Mouse (Mus musculus) left cerebral cortex, adult 2 months (tissue): ENCODE results near the gene Tmeff1. TPM values are rescaled to one million over a fixed set of nuclear protein-coding genes. Genes with fewer than 3 reads are reported as not detected.

Experiments used
- DNase-seq, 2 experiments: peaks; one replicate each; pipeline ENCODE4 v3.0.0; 2021 to 2022; ENCODE audit warnings: low spot score in 2 of 2, mixed read lengths in 1 of 2; ENCODE audit errors: extremely low spot score in 1 of 2
- H3K27ac ChIP-seq: fragments of 200-600 bp; 2 replicates; pipeline ENCODE4 v1.8.1; 2022
- H3K4me3 ChIP-seq: fragments of 200-600 bp; 2 replicates; pipeline ENCODE4 v1.8.1; 2022
- CTCF ChIP-seq: fragments of 200-600 bp; IDR thresholded peaks from 2 replicates; pipeline ENCODE4 v1.8.1; 2022; ENCODE audit warnings: antibody characterized with exemption, mild to moderate bottlenecking, moderate library complexity
- intact Hi-C: fragments of 180-260 bp; cut with DNase I; formaldehyde crosslinking; loops from one replicate; pipeline ENCODE4 v1.15.1; 2025
- total RNA-seq, 2 experiments: library from RNA; stranded (reverse); gene quantifications; 2 replicates each; pipeline ENCODE4 v1.2.3; 2021

Tmeff1 gene
- total RNA-seq, 2 experiments from 2014 or later = 113 to 119 TPM

DNA sequence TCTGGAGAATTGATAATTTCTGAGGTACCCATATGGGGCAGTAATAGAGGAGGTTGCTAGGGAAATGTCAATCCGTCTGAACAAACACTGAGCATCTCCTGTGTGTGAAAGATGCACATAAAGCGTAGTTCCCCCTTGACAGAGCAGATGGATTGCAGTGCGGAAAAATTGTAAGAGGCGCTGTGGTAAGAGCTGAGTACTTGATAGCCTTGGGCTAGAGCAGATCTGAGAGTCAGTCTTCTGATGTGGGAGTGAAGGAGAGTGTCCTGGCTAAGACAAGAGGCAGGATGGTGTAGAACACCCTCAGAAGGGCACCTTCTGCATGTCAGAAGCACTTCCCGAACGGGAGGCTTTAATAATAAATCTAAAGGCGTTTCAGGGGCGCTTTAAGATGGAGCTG, 40.8 kb upstream of the Tmeff1 start:
- H3K27ac ChIP-seq = no peak overlapping the region
- H3K4me3 ChIP-seq = no peak overlapping the region
- no peak for DNase-seq
- no peak for TF ChIP-seq CTCF
- intact Hi-C loops = loop anchor here (5.0 kb wide), 1 partner anchor 72 kb away; the partner anchor contains the start of gene Tex10

DNA sequence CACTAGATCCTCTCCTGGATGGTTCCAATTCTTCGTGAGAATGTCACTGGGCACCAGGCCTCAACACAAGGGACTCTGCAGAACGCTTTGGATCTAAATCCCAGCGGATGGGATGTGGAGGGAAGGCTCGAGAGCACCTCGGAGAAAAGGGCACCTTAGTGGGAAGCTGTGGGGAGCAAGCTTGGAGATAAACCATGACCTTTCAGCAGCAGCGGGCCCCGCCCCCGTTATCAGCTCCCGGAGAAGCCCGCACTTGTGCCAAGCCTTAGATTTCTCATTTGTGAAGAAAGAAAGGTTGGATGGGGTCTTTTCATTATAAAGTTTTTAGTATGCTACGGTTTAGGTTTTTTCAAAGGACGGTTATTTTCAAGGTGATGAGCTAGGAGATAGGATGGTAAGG, 39.0 kb upstream of the Tmeff1 start:
- H3K4me3 ChIP-seq = no peak overlapping the region
- no peak overlapping the region for H3K27ac ChIP-seq
- DNase-seq = no peak
- TF ChIP-seq CTCF = no peak
- intact Hi-C loops = no loop called here

DNA sequence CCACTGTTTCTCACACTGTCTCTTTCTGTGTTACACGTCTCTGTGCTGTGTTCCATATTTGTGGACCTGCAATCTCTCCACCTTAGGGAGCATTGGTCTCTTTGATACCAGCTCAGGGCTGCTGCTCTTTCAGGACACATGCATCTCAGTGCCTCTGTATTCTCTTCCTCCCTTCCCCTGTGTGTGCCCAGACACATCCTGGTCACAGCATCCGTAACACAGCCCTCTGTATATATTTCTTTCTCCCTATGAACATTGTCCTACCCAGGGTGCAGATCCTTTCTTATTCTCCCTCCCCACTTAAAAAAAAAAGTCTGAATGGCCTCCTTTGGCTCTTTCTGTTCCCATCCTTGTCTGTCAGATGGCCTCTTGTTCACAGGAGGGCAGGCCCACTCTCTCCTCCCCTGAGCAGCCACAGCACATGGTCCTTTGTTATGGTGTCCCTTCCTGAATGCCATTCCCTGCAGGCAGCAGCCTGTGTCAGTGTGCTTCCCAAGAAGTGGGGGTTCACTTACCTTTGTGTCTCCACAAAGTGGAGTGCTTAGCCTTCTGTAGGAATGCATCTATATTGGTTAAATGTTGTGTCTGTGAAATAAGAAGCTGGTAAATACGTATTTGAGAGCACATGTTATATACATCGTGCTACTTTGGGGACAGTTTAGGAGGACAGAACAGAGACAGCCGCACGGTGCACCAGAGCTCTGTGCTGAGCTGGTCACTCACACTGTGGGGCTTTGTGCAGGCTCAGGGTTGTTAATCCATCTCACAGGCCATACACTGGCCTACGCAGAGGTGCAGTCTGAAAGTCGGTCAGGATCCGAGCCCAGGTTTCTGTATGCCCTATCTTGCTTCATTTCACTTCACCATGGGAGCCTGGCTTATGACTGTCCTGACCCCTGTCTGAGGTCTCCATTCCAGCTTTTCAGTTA, 38.1 kb upstream of the Tmeff1 start:
- H3K27ac ChIP-seq = no peak overlapping the region
- intact Hi-C loops = no loop called here
- no peak overlapping the region for H3K4me3 ChIP-seq
- TF ChIP-seq CTCF = no peak
- DNase-seq = no peak

DNA sequence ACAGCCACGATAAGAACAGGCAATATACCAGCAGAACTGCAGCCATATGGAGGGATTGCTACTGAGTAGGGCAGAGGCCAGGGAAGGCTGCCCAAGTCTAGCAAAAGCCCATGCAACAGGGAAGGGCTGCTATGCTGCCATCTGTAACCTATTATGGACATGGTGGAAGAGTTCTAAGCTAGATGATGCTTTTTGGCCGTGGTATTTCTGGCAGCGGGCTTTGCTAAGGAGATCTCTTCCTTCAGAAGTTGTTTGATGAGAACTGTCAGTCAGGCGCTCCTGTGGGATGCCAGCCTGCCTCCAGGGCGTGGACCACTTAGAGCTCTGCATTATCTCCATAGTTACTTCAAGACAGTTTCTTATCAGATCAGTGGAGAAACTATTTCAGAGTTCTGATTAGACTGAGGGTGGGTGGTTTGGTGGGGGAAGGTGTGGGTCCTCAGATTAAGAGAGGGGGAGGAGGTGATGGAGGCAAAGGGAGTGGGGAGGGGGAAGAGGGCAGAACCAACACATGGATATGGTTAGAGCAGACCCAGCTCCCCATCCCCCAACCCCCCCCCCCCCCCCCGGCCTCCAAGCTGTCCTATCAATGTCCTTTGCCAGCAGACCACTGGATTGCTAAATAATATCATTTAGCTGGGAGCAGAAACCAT, 36.5 kb upstream of the Tmeff1 start:
- intact Hi-C loops = no loop called here
- TF ChIP-seq CTCF = no peak
- Histone ChIP-seq H3K27ac (no peak overlapping the region), H3K4me3 (no peak overlapping the region)
- no peak for DNase-seq

DNA sequence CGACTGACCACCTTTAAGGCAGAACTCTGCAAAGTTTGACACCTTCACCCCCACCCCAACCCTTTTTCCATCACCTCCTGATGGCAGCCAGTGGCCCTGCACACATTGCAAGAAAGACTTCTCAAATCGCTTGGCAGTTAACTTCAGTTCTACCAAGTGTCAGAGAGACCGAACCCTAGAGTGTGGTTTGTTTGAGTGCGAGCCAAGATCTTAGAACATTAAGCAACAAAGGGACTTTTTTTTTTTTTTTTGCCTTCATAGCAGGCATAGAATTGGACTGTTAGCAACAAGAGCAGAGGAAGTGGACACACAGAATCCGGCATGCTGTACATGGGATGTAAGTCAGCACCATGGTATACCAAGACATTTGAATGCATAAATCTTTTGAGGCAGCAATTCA, 35.3 kb upstream of the Tmeff1 start:
- no peak for TF ChIP-seq CTCF
- Histone ChIP-seq H3K4me3 (no peak overlapping the region), H3K27ac (no peak overlapping the region)
- intact Hi-C loops = no loop called here
- no peak for DNase-seq

DNA sequence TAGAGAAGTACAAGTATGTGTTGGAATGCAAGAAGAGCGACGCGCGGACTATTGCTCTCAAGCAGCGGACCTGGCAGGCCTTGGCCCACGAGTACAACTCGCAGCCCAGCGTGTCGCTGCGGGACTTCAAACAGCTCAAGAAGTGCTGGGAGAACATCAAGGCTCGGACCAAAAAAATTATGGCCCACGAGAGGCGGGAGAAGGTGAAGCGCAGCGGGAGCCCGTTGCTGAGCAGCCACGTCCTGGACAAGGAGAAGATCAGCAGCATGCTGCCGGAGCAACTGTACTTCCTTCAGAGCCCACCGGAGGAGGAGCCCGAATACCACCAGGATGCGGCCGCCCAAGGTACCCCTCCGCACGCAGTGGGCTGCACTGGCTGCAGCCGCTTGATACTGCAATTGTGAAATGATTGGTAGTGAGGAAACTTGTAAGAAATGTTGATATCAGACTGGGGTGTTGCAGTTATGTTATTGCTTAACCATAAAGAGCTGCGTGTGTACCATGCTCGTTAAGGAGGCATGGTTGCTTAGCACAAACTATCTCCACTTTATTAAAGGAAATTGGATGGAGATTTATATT, 32.4 kb upstream of the Tmeff1 start:
- no peak for TF ChIP-seq CTCF
- H3K27ac ChIP-seq = no peak overlapping the region
- DNase-seq = no peak
- no peak overlapping the region for H3K4me3 ChIP-seq
- intact Hi-C loops = no loop called here

DNA sequence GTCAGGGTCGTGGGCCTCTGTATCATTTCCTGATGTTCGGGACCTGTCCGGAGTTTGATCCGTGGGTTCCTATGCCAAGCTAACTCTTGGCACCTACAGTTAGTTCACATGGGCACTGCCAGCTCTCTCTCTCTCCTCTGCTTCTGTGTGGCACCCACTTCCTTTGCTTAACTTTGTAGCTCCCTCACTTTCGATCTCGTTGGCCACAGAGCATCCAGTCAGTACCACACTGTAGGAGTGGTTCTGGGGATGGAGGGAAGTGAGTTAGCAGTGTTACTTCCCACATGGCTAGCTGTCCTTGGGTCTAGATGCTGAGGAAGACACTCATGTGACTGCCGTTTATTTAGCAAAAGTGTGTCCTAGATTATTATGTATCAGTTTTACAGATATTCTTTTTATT, 30.8 kb upstream of the Tmeff1 start:
- no peak overlapping the region for H3K4me3 ChIP-seq
- intact Hi-C loops = no loop called here
- no peak for DNase-seq
- no peak for TF ChIP-seq CTCF
- no peak overlapping the region for H3K27ac ChIP-seq

DNA sequence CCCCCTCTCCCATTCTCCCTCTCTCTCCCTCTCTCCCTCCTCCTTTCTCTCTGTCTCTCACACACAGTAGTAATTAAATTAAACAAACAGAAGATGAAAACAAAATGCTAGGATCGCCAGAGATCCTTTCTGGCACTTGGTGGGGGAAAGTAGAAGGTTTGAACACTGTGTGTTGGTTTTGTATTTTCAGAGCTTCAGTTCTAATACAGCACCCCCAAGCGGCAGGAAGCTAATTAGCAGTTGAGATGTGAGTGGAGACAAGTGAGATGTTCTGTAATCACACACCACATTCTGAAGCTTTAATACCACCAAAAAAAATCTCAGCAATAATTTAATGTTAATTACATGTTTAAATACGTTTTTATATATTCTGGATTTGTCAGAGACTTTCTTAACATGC, 29.2 kb upstream of the Tmeff1 start:
- peak; percentile 70 for TF ChIP-seq CTCF
- intact Hi-C loops = no loop called here
- Histone ChIP-seq H3K4me3 (no peak overlapping the region), H3K27ac (no peak overlapping the region)
- peak; percentile 36 to 55 for DNase-seq

DNA sequence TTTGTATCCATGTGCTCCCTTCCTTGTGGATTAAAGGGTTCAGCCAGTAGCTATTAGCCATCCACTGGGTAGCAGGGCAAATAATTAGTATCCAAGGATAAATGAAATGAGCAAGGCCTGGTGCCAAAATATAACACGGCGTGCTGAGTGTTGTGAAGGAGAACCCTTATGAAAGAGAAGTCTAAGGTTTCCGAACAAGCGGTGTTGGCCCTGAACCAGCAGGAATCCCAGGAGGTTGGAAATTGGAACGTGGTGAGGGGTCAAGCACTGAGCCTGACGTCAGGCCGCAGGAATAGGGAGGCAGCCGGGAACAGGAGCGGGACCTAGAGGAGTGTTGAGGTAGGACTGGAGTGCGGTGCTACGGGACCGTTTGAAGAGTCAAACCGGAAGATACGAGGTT, 25.3 kb upstream of the Tmeff1 start:
- Histone ChIP-seq H3K4me3 (no peak overlapping the region), H3K27ac (no peak overlapping the region)
- TF ChIP-seq CTCF = no peak
- DNase-seq = no peak
- intact Hi-C loops = no loop called here

DNA sequence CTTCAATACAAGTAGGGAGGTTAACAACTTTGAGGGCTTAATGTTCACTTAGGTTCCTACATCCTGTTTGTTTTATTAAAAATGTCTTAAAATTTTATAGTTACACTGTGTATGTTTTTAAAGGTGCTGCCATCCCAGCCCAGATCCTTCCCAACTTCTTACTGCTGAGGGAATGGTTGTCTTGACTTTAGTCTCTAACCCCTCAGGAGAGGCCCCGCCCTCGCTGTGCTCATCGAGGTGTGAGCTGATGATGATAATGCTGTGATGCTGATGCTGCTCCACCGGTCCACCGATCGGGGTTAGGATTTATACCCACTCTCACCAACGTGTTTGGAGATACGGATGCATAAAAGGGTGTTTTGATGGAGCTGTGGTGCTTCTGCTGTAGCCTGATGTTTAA, 23.1 kb upstream of the Tmeff1 start:
- DNase-seq = no peak
- Histone ChIP-seq H3K4me3 (no peak overlapping the region), H3K27ac (no peak overlapping the region)
- intact Hi-C loops = no loop called here
- no peak for TF ChIP-seq CTCF

DNA sequence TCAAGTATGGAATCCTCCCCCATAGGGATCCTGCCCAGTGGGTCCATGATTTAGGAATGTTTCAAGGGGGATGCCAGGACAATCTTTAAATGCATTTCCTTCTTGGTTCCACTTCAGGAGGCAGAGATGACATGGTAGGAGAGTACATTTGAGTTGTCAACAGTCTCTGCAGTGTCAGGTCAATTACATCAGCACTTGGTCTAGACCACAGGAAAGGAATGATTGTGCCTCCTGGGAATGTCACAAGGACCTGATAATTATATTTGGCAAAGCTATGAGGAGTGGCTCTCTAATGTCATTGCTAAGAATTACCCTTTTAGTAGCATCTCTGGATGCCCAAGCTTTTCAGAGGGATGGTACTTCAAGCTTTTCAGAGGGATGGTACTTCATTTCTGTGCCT, 20.0 kb upstream of the Tmeff1 start:
- intact Hi-C loops = no loop called here
- no peak for TF ChIP-seq CTCF
- DNase-seq = no peak
- H3K27ac ChIP-seq = no peak overlapping the region
- H3K4me3 ChIP-seq = no peak overlapping the region

DNA sequence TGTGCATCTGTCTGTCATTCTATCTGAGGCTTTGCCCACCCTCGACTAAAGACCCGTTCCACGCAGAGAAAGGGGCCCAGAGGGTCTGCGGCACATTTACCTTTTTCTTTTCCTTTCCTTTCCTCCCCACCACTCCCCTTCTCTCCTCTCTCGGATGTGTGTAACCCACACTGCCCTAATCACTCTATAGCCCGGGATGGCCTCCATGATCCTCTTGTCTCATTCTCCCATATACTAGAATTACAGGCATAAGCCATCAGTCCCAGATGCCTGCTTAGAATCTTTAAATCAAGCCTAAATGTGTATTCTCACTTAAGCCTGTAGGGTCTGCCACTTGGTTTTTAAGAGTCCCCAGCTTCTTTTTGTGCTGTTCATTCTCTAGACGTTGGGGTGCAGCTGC, 8.6 kb upstream of the Tmeff1 start:
- no peak; the same call in 1 of the 2 replicates for TF ChIP-seq CTCF
- intact Hi-C loops = no loop called here

DNA sequence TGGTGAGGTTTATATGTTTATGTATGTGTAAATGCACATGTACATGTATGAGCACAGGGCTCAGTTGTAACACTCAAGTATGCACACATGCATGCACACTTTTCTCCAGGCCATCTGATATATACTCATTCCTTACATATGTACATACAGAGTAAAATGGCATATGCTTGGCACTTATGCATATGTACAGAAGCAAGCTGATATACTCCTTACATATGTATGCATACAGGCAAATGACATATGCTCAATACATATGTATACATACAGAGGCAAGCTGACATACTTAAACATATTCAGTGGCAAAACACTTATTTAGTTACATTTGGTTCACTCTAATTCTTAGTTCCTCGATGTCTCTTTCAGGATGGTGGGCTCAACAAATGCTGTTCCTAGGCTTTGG, 7.1 kb upstream of the Tmeff1 start:
- TF ChIP-seq CTCF = no peak
- intact Hi-C loops = no loop called here
- DNase-seq = no peak
- H3K27ac ChIP-seq = no peak overlapping the region
- no peak overlapping the region for H3K4me3 ChIP-seq

More for the DNA sequence above, 8.6 kb upstream of the Tmeff1 start:
- Histone ChIP-seq H3K4me3 (no peak overlapping the region), H3K27ac (no peak overlapping the region)
- no peak for DNase-seq
